Mouse (Mus musculus) heart, embryonic 13.5 days (tissue): ENCODE measurements around the gene Kirrel. TPM values are rescaled to one million over a fixed set of nuclear protein-coding genes. Genes with fewer than 3 reads are reported as not detected.

Experiments used
- ATAC-seq: fragments of 200-750 bp; cut with Nextera tagmentation; 2 replicates; pipeline ENCODE4 v1.8.0; 2017; ENCODE audit warnings: moderate TSS enrichment; ENCODE audit not compliant: insufficient number of reproducible peaks, low FRiP score, low TSS enrichment; ENCODE audit errors: extremely low read depth
- H3K27ac ChIP-seq: fragments of 300-500 bp; sonication (generic); replicated peaks from 2 replicates; pipeline ENCODE4 v1.5.1; 2015; ENCODE audit warnings: moderate library complexity, mild to moderate bottlenecking, inconsistent platforms
- H3K27me3 ChIP-seq: fragments of 300-500 bp; sonication (generic); replicated peaks from 2 replicates; pipeline ENCODE4 v1.6.1; 2015; ENCODE audit warnings: mild to moderate bottlenecking, inconsistent platforms
- H3K36me3 ChIP-seq: fragments of 300-500 bp; sonication (generic); 2 replicates; pipeline ENCODE4 v1.6.1; 2015; ENCODE audit warnings: mild to moderate bottlenecking, inconsistent platforms
- H3K4me1 ChIP-seq: fragments of 300-500 bp; sonication (generic); 2 replicates; pipeline ENCODE4 v1.6.1; 2015; ENCODE audit warnings: inconsistent platforms
- H3K4me2 ChIP-seq: fragments of 300-500 bp; sonication (generic); 2 replicates; pipeline ENCODE4 v1.6.1; 2015; ENCODE audit warnings: inconsistent platforms, mild to moderate bottlenecking, moderate library complexity
- H3K4me3 ChIP-seq: fragments of 300-500 bp; sonication (generic); 2 replicates; pipeline ENCODE4 v1.5.1; 2015; ENCODE audit warnings: moderate library complexity, mild to moderate bottlenecking, inconsistent platforms
- H3K9ac ChIP-seq: fragments of 300-500 bp; sonication (generic); 2 replicates; pipeline ENCODE4 v1.6.1; 2015; ENCODE audit warnings: inconsistent platforms, mild to moderate bottlenecking, moderate library complexity
- H3K9me3 ChIP-seq: fragments of 300-500 bp; sonication (generic); 2 replicates; pipeline ENCODE4 v1.6.1; 2016; ENCODE audit warnings: inconsistent platforms
- WGBS: fragments of 180-500 bp; shearing (Covaris S2); methylation state at CpG from one replicate; pipeline ENCODE4 v1.1.7; 2015; ENCODE audit warnings: mixed read lengths; 5-methylcytosine and 5-hydroxymethylcytosine counted together
- polyA plus RNA-seq: library from polyadenylated mRNA; unstranded; fragments of >200 nt; fragmentation: Nextera tagmentation; extraction: Ambion mirVana; gene quantifications from 2 replicates; pipeline ENCODE4 v1.2.1, GENCODE M21; 2015

Gene Kirrel
- polyA plus RNA-seq, 1 experiment from 2014 or later: 15.4 TPM

DNA sequence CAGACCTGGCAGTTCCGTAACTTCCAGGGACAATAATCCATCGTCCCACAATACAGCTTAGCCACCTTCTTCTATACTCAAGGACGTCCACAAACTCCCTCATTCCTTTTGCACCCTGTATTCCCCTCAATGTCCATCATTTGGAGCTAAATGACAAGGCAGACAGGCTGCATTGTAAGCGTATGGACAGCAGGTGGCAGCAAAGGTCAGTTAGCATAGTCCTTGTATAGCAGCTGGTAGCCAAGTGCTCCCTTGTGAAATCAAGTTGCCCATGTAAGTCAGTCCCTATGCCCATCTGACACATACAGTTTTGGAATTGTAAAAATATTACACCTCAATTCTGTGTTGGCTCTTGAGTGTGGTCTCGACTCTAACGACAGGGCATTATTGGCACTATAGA lies 143.7 kb downstream of the Kirrel start:
- Histone ChIP-seq H3K36me3 (no peaks in the 10 kb centered on the region), H3K4me3 (no peak overlapping the region), H3K4me2 (no peak overlapping the region), H3K9ac (no peak overlapping the region), H3K4me1 (0 out of 2 replicates have a peak, but pooled peaks cover 1% of the 10 kb centered on the region), H3K27ac (no peak overlapping the region), H3K9me3 (no peaks in the 10 kb centered on the region), H3K27me3 (0 out of 2 replicates have a peak, but pooled peaks cover 4% of the 10 kb centered on the region)
- WGBS: 18% methylated on average over 6 of the region's 6 CpGs
- no peak for ATAC-seq

Other genes with a start within 250 kb of the Kirrel start
- 53.0 and 56.4 TPM in 2 replicates for gene Cd1d1, start 175.3 kb downstream of the Kirrel start, polyA plus RNA-seq
- gene Fcrls, start 89.0 kb upstream of the Kirrel start, polyA plus RNA-seq: 7.3 and 9.0 TPM in 2 replicates
- 0.97 TPM in 1 of 2 replicates, not detected in the other for gene Cd5l, start 183.1 kb upstream of the Kirrel start, polyA plus RNA-seq
- 0.13 and 0.23 TPM in 2 replicates for gene Fcrl1, start 201.6 kb upstream of the Kirrel start, polyA plus RNA-seq